Mouse (Mus musculus): ENCODE measurements around the gene Wbp4. TPM values are rescaled to one million over a fixed set of nuclear protein-coding genes. Genes with fewer than 3 reads are reported as not detected.
A peak's percentile ranks its signal among the peaks of the same experiment; 100 is the strongest.

Gene Wbp4
- total and polyA plus RNA-seq, 2 experiments, result 2.5 to 7.7 TPM

GRCm38 (mm10) chr14:79518761-79519662, 37.7 kb upstream of the Wbp4 start:
- H3K9ac ChIP-seq (ENCODE audit: low read depth, low read length), result no peak overlapping the region
- peak overlapping the region; percentile 50; the same call in 1 of the 2 replicates for H3K27ac ChIP-seq (replicated peaks; ENCODE audit: insufficient read depth, low read depth, low read length)
- no peak overlapping the region for H3K4me3 ChIP-seq (ENCODE audit: insufficient read depth, low read depth, low read length)
- peaks cover 17% of the 10 kb centered on the region for H3K4me1 ChIP-seq (ENCODE audit: control insufficient read depth, insufficient read depth, low read length)
- 59% methylated on average over 19 of the region's 19 CpGs for WGBS
- peaks cover 33% of the 10 kb centered on the region for H3K79me2 ChIP-seq (ENCODE audit: control insufficient read depth, insufficient read depth, low read length)
- H3K27me3 ChIP-seq (ENCODE audit: control insufficient read depth, insufficient read depth, low read length), result no peaks in the 10 kb centered on the region
- TF ChIP-seq POLR2A (IDR thresholded peaks at IDR 0.05; ENCODE audit: extremely low read depth, insufficient read depth, low read length), result no peak
- TF ChIP-seq CTCF (IDR thresholded peaks at IDR 0.05; ENCODE audit: low read depth, low read length), result no peak
- DNase-seq (ENCODE audit: extremely low read depth, low read depth, low spot score), result no peak
- H3K36me3 ChIP-seq (ENCODE audit: control insufficient read depth, insufficient read depth, low read length), result no peaks in the 10 kb centered on the region; the same call in 1 of the 2 replicates

DNA sequence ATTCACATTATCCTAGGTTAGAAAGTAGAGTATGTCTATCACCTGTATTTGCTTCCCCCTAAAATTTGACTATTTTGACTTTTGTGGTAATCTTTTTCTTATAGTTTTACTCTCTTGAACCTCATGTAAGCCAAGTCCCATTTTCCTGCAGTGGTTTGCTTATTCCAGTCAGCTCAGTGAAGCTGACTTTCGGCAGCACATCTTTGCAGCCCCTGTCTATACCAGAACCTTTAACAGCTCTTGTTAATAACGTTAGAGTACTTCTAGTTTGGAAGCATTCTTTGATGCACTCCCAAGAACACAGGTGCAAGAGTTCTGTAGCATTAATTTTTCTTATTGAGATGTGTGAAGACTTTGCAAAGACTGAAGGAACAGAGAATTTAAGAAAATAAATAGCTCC, 36.8 kb upstream of the Wbp4 start:
- Histone ChIP-seq H3K27me3 (ENCODE audit: control insufficient read depth, insufficient read depth, low read length) (no peaks in the 10 kb centered on the region), H3K4me3 (ENCODE audit: insufficient read depth, low read depth, low read length) (no peak overlapping the region), H3K9ac (ENCODE audit: low read depth, low read length) (no peak overlapping the region), H3K27ac (replicated peaks; ENCODE audit: insufficient read depth, low read depth, low read length) (no peak overlapping the region), H3K36me3 (ENCODE audit: control insufficient read depth, insufficient read depth, low read length) (no peaks in the 10 kb centered on the region), H3K79me2 (ENCODE audit: control insufficient read depth, insufficient read depth, low read length) (peaks cover 34% of the 10 kb centered on the region), H3K4me1 (ENCODE audit: control insufficient read depth, insufficient read depth, low read length) (peaks cover 20% of the 10 kb centered on the region)
- TF ChIP-seq CTCF (IDR thresholded peaks at IDR 0.05; ENCODE audit: low read depth, low read length) (no peak), POLR2A (IDR thresholded peaks at IDR 0.05; ENCODE audit: extremely low read depth, insufficient read depth, low read length) (no peak)
- 82% methylated on average over 2 of the region's 2 CpGs for WGBS
- DNase-seq (ENCODE audit: extremely low read depth, low read depth, low spot score), result no peak

DNA sequence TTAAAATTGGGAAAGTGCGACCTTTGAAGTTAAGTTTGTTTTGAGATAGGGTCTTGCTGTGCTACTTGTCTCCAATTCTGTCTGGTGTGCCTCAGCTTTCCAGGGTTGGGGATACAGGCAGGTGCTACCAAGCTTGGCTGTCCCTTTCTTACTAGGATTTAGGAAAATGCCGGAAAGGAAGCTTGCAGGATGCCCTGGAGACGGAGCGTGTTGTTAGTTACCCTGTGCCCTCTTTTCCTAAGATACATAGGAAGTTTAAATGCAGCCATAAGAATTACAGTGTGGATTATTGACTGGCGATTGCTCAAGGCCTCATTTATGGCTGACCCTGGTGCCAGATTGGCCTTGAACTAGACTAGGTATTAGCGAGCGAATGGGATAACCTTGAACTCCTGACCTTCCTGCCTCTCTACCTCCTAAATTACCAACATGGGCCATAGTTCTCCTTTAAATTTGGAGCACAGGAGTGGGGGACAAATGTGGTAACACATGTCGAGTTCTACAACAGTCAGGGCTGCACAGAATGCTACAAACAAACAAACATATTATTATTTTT, 35.9 kb upstream of the Wbp4 start:
- peak overlapping the region; percentile 40; the same call in 1 of the 2 replicates for H3K27ac ChIP-seq (replicated peaks; ENCODE audit: insufficient read depth, low read depth, low read length)
- H3K4me3 ChIP-seq (ENCODE audit: insufficient read depth, low read depth, low read length), result no peak overlapping the region
- H3K27me3 ChIP-seq (ENCODE audit: control insufficient read depth, insufficient read depth, low read length), result no peaks in the 10 kb centered on the region
- H3K79me2 ChIP-seq (ENCODE audit: control insufficient read depth, insufficient read depth, low read length), result peaks cover 42% of the 10 kb centered on the region
- H3K36me3 ChIP-seq (ENCODE audit: control insufficient read depth, insufficient read depth, low read length), result no peaks in the 10 kb centered on the region
- H3K9ac ChIP-seq (ENCODE audit: low read depth, low read length), result no peak overlapping the region
- TF ChIP-seq POLR2A (IDR thresholded peaks at IDR 0.05; ENCODE audit: extremely low read depth, insufficient read depth, low read length), result no peak
- TF ChIP-seq CTCF (IDR thresholded peaks at IDR 0.05; ENCODE audit: low read depth, low read length), result no peak
- H3K4me1 ChIP-seq (ENCODE audit: control insufficient read depth, insufficient read depth, low read length), result peaks cover 20% of the 10 kb centered on the region
- DNase-seq (ENCODE audit: extremely low read depth, low read depth, low spot score), result peak; percentile 49
- whole genome bisulfite sequencing, result 50% methylated on average over 8 of the region's 8 CpGs

DNA sequence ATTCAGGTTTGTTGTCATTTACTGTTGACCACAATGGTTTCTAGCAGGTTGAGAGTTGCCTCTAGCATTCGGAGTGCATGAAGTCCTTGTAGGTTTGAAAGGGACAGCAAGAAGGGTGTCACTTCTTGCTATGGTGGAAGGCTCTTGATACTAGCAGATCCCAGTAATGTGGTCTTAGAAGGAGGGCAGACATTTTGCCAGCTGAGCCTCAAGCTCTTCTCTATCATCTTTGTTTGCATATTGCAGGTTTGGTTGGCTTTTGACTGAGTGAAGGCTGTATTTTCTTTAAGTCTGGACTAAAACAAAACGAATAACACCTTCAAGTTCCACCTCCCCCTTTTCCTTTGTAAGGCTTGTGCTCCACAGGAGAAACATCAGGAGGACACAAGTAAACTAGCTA, 35.4 kb upstream of the Wbp4 start:
- no peak overlapping the region for H3K9ac ChIP-seq (ENCODE audit: low read depth, low read length)

GRCm38 (mm10) chr14:79516243-79516610, 34.9 kb upstream of the Wbp4 start:
- H3K79me2 ChIP-seq (ENCODE audit: control insufficient read depth, insufficient read depth, low read length), result peaks cover 43% of the 10 kb centered on the region
- H3K4me3 ChIP-seq (ENCODE audit: insufficient read depth, low read depth, low read length), result no peak overlapping the region; the same call in 1 of the 2 replicates
- no peak overlapping the region for H3K9ac ChIP-seq (ENCODE audit: low read depth, low read length)
- H3K4me1 ChIP-seq (ENCODE audit: control insufficient read depth, insufficient read depth, low read length), result peaks cover 18% of the 10 kb centered on the region
- TF ChIP-seq CTCF (IDR thresholded peaks at IDR 0.05; ENCODE audit: low read depth, low read length) (no peak), POLR2A (IDR thresholded peaks at IDR 0.05; ENCODE audit: extremely low read depth, insufficient read depth, low read length) (no peak)
- H3K36me3 ChIP-seq (ENCODE audit: control insufficient read depth, insufficient read depth, low read length), result no peaks in the 10 kb centered on the region
- 79% methylated on average over 5 of the region's 5 CpGs for WGBS
- H3K27ac ChIP-seq (replicated peaks; ENCODE audit: insufficient read depth, low read depth, low read length), result no peak overlapping the region
- no peak for DNase-seq (ENCODE audit: extremely low read depth, low read depth, low spot score)
- H3K27me3 ChIP-seq (ENCODE audit: control insufficient read depth, insufficient read depth, low read length), result no peaks in the 10 kb centered on the region

More for the DNA sequence above, 35.4 kb upstream of the Wbp4 start:
- no peak for DNase-seq (ENCODE audit: extremely low read depth, low read depth, low spot score)
- H3K27ac ChIP-seq (replicated peaks; ENCODE audit: insufficient read depth, low read depth, low read length), result no peak overlapping the region
- TF ChIP-seq POLR2A (IDR thresholded peaks at IDR 0.05; ENCODE audit: extremely low read depth, insufficient read depth, low read length), result no peak
- no peak for TF ChIP-seq CTCF (IDR thresholded peaks at IDR 0.05; ENCODE audit: low read depth, low read length)
- H3K27me3 ChIP-seq (ENCODE audit: control insufficient read depth, insufficient read depth, low read length), result no peaks in the 10 kb centered on the region
- H3K79me2 ChIP-seq (ENCODE audit: control insufficient read depth, insufficient read depth, low read length), result peaks cover 42% of the 10 kb centered on the region
- H3K36me3 ChIP-seq (ENCODE audit: control insufficient read depth, insufficient read depth, low read length), result no peaks in the 10 kb centered on the region
- WGBS, result 72% methylated on average over 2 of the region's 2 CpGs
- peaks cover 18% of the 10 kb centered on the region for H3K4me1 ChIP-seq (ENCODE audit: control insufficient read depth, insufficient read depth, low read length)
- no peak overlapping the region; the same call in 1 of the 2 replicates for H3K4me3 ChIP-seq (ENCODE audit: insufficient read depth, low read depth, low read length)
